Mouse (Mus musculus) ES-E14 (cell line): ENCODE data around the gene Gss.

ENCODE experiments used
- CHD2 ChIP-seq: IDR thresholded peaks from 2 replicates; pipeline ENCODE4 v1.6.1; 2014; ENCODE audit warnings: mild to moderate bottlenecking, low read depth, low read length, inconsistent platforms
- HCFC1 ChIP-seq: IDR thresholded peaks from 2 replicates; pipeline ENCODE4 v1.6.1; 2012; ENCODE audit warnings: low read length, inconsistent platforms, borderline replicate concordance; ENCODE audit not compliant: insufficient read depth
- MAFK ChIP-seq: IDR thresholded peaks from 2 replicates; pipeline ENCODE4 v1.6.1; 2014; ENCODE audit warnings: mild to moderate bottlenecking, low read depth, low read length, inconsistent platforms; ENCODE audit not compliant: insufficient read depth
- ZC3H11A ChIP-seq: IDR thresholded peaks from 2 replicates; pipeline ENCODE4 v1.6.1; 2012; ENCODE audit warnings: low read depth, mild to moderate bottlenecking, inconsistent platforms, low read length, borderline replicate concordance
- ZNF384 ChIP-seq: IDR thresholded peaks from 2 replicates; pipeline ENCODE4 v1.6.1; 2012; ENCODE audit warnings: low read depth, low read length, inconsistent platforms

DNA sequence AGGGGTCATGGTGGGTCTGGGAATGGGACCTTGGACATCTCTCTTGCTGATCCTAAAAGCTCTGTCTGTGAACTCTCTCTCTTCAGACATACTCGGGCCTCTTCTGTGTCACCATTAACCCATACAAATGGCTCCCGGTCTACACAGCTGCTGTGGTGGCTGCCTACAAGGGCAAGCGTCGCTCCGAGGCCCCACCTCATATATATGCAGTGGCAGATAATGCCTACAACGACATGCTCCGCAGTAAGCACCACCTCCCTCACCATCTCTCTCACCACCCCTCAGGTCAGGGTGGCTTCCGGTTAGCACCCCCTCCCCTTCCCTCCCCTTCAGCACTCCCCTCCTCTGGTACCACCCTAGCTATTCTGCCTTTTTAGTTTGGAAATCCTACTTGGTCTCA is 21.3 kb upstream of the Gss start:
- TF ChIP-seq ZC3H11A (no peak), HCFC1 (no peak), ZNF384 (no peak), MAFK (no peak), CHD2 (no peak)
